Mouse (Mus musculus) olfactory bulb, adult 2 months (tissue): ENCODE data around the gene Tsen34.
A peak's percentile ranks its signal among the peaks of the same experiment; 100 is the strongest.

Experiments
- CTCF ChIP-seq: fragments of 200-500 bp; IDR thresholded peaks from 2 replicates; pipeline ENCODE4 v1.5.1; 2012; ENCODE audit warnings: low read depth, mild to moderate bottlenecking, low read length, moderate library complexity; ENCODE audit not compliant: insufficient read depth
- POLR2A ChIP-seq: fragments of 200-500 bp; IDR thresholded peaks from 2 replicates; pipeline ENCODE4 v1.6.1; 2012; ENCODE audit warnings: mild to moderate bottlenecking, low read depth, low read length, moderate library complexity; ENCODE audit not compliant: insufficient read depth

- TF ChIP-seq CTCF (no peak), POLR2A (peak; percentile 61)
Observed at GRCm38 (mm10) chr7:3665215-3666114, 27.2 kb upstream of the Tsen34 start, which contains the start of gene Leng1.
